Mouse (Mus musculus) lung, postnatal 25 days (tissue): ENCODE results near the gene Pi4k2a.
A peak's percentile ranks its signal among the peaks of the same experiment; 100 is the strongest.

Experiments
- DNase-seq: peaks from one replicate; pipeline ENCODE4 v3.0.0; 2022; ENCODE audit warnings: low spot score

Pi4k2a gene

GRCm38 (mm10) chr19:42164188-42164587, 73.9 kb downstream of the Pi4k2a start:
- DNase-seq: no peak

GRCm38 (mm10) chr19:42166130-42166529, 75.9 kb downstream of the Pi4k2a start:
- DNase-seq: peak; percentile 89

DNA sequence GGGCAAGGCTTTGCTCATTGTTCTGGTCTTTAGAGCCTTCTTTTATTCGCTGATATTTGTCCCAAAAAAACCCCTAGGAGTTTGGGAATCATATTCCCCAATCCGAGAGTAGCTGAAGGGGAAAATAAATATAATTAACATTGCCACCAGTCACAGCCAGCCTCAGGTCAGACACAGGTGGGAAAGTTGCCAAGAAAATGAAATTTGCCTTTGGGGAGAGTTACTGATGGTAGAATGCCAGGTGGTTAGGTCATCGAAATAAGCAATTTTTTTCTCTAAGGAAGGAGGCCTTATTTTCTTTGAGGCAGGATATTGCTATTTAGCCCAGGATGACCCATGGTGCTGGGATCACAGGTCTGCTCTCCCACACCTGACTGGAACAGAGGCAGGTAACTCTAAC, 76.5 kb downstream of the Pi4k2a start:
- DNase-seq: no peak

- DNase-seq: no peak
Observed at GRCm38 (mm10) chr19:42167489-42167888, 77.2 kb downstream of the Pi4k2a start.

- no peak for DNase-seq
Observed at GRCm38 (mm10) chr19:42169322-42169975, 79.2 kb downstream of the Pi4k2a start.

GRCm38 (mm10) chr19:42170025-42170969, 80.0 kb downstream of the Pi4k2a start:
- DNase-seq: peak; percentile 95
